Mouse (Mus musculus): ENCODE measurements around the gene Ctcfl.

DNA sequence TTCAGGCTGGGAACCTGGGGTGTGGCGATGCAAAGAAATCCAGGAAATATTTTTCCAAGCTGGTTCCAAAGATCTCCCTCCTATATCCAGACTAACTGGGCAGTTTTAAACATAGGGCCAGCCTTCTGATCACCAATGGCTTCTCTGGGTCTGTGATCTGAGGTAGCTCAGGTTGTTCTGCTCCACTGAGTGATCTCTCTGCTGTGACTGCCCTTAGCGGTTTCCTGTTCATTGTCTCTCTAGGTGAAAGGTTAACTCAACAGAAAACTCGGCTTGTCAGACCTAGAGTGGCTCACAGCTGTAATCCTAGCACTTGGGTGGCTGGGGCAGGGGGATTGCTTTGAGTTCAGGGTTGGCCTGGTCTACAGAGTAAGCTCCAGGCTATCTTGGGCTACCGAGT, 38.1 kb upstream of the Ctcfl start:
- TF ChIP-seq POLR2A (IDR thresholded peaks at IDR 0.05; ENCODE audit: control insufficient read depth in 1 of 2, insufficient read depth in 1 of 2, low read depth in 1 of 2, low read length in 2 of 2, poor library complexity in 1 of 2) (no peak), NRF1 (IDR thresholded peaks at IDR 0.05; ENCODE audit: insufficient read depth, low read depth, low read length, poor library complexity, severe bottlenecking) (no peak), RCOR1 (IDR thresholded peaks at IDR 0.05; ENCODE audit: low read depth, low read length) (no peak), CHD2 (IDR thresholded peaks at IDR 0.05; ENCODE audit: low read length) (no peak), CTCF (IDR thresholded peaks at IDR 0.05 in 2 of 3, conservative IDR thresholded peaks at IDR 0.05 in 1 of 3; ENCODE audit: control insufficient read depth in 1 of 3, insufficient read depth in 1 of 3, low read depth in 2 of 3, low read length in 3 of 3, poor library complexity in 1 of 3, severe bottlenecking in 1 of 3) (no peak), POLR2AphosphoS2 (IDR thresholded peaks at IDR 0.05; ENCODE audit: low read length) (no peak), TBP (IDR thresholded peaks at IDR 0.05; ENCODE audit: low read depth, low read length) (no peak), SIN3A (IDR thresholded peaks at IDR 0.05; ENCODE audit: low read length) (no peak), ELF1 (IDR thresholded peaks at IDR 0.05; ENCODE audit: low read depth, low read length) (no peak), EP300 (IDR thresholded peaks at IDR 0.05; ENCODE audit: low read depth in 1 of 2, low read length in 2 of 2) (no peak), UBTF (IDR thresholded peaks at IDR 0.05; ENCODE audit: borderline replicate concordance, insufficient read depth, low read depth, low read length) (no peak)

Data from MEL (cell line).